31 mouse cellular contexts compared by ENCODE assay signal in the genomic region with DNA sequence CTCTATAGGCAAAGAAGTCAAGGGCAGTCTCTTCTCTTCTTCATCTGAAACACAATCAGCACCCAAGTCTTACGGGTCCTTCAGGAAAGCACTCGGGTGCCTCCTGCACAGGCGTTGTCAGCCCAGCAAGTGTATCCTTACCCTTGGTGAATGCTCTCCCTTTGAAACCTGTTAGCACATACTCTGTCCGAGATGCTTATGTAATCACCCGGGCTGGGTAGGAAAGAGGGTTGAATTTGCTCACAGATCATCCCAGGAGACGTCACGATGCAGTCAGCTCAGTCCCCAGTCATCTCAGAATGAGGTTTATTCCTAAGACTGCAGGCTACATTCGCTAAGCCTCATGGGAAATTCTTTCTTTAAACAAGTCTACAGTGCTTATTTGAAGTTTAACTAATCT.
DNase-seq lines count a peak whose midpoint lies in the region; ATAC-seq and TF ChIP-seq lines count a peak whose summit lies in the region.
"Had no signal": no experiment of that assay in that cellular context is flagged by ENCODE, and none has a peak within 500 bp of the region (broad histone marks: within the 10 kb centered on the region; RNA-seq: fewer than 3 reads in every experiment).

No protein-coding gene starts in this region.

- no peak for TF ChIP-seq CTCF in cerebellum, adult 2 months (IDR thresholded peaks at IDR 0.05; ENCODE audit: borderline replicate concordance, insufficient read depth, low read depth, low read length)
- no peak for TF ChIP-seq CTCF in heart, postnatal 0 days (IDR thresholded peaks at IDR 0.05; ENCODE audit: low read depth)

- peak overlapping the region; percentile 78 for H3K27ac ChIP-seq in cerebellum, adult 2 months (ENCODE audit: insufficient read depth, low read length)
- H3K27ac ChIP-seq in embryonic facial prominence, embryonic 14.5 days (replicated peaks; ENCODE audit: low read depth, low read length), result no peak overlapping the region
- no peak overlapping the region for H3K27ac ChIP-seq in embryonic facial prominence, embryonic 10.5 days (replicated peaks)
- peak overlapping the region; percentile 11; the same call in 1 of the 2 replicates for H3K27ac ChIP-seq in heart, postnatal 0 days (ENCODE audit: low read depth)
- H3K27ac ChIP-seq: embryonic facial prominence, embryonic 12.5 days; forebrain, embryonic 12.5 days; forebrain, embryonic 15.5 days; gastrocnemius, adult 2 months; heart, embryonic 13.5 days; hindbrain, embryonic 10.5 days; hindbrain, embryonic 13.5 days; intestine, embryonic 15.5 days; kidney, postnatal 0 days had no signal

- H3K4me1 ChIP-seq in cerebellum, adult 2 months (ENCODE audit: control insufficient read depth, insufficient read depth, low read length), result peaks cover 55% of the 10 kb centered on the region
- no peaks in the 10 kb centered on the region for H3K4me1 ChIP-seq in embryonic facial prominence, embryonic 14.5 days (ENCODE audit: control insufficient read depth, insufficient read depth, low read length)
- H3K4me1 ChIP-seq in embryonic facial prominence, embryonic 10.5 days, result peaks cover 10% of the 10 kb centered on the region; the same call in 1 of the 2 replicates
- peaks cover 19% of the 10 kb centered on the region for H3K4me1 ChIP-seq in heart, postnatal 0 days (ENCODE audit: control insufficient read depth, insufficient read depth)
- H3K4me1 ChIP-seq: embryonic facial prominence, embryonic 12.5 days; forebrain, embryonic 12.5 days; intestine, embryonic 15.5 days had no signal

- WGBS in cerebellum, adult 2 months, result 31% methylated on average over 8 of the region's 8 CpGs
- 70% methylated on average over 8 of the region's 8 CpGs for WGBS in embryonic facial prominence, embryonic 14.5 days
- 79% methylated on average over 8 of the region's 8 CpGs for WGBS in embryonic facial prominence, embryonic 10.5 days
- 60% methylated on average over 8 of the region's 8 CpGs for WGBS in heart, postnatal 0 days

- peak; percentile 53 to 66 for DNase-seq in cerebellum, adult 2 months
- DNase-seq in cerebellum, adult 11-12 months, result no peak
- DNase-seq in embryonic facial prominence, embryonic 14.5 days (ENCODE audit: low spot score), result no peak
- DNase-seq in embryonic facial prominence, embryonic 10.5 days (ENCODE audit: low spot score), result no peak
- no peak for DNase-seq in heart, postnatal 0 days (ENCODE audit: low spot score)
- DNase-seq in heart, postnatal 10 days, result no peak
- peak; percentile 71 for DNase-seq in brain, adult 2 months (ENCODE audit: low read depth, low spot score)
- no peak for DNase-seq in adrenal gland, adult 8-10 months
- DNase-seq: adrenal gland, adult 2 months; adrenal gland, postnatal 25 days; B cell, adult 2 months; cerebellum, adult 8-10 months; gastrocnemius, adult 2 months; gastrocnemius, postnatal 14 days; heart, adult 18-20 months; heart, postnatal 36 days; kidney, adult 11 months; kidney, adult 8-10 months had no signal

- H3K4me3 ChIP-seq in cerebellum, adult 2 months (replicated peaks; ENCODE audit: insufficient read depth, low read depth, low read length), result no peak overlapping the region
- H3K4me3 ChIP-seq in embryonic facial prominence, embryonic 14.5 days (ENCODE audit: low read depth, low read length), result no peak overlapping the region
- H3K4me3 ChIP-seq in embryonic facial prominence, embryonic 10.5 days, result no peak overlapping the region
- H3K4me3 ChIP-seq in heart, postnatal 0 days (ENCODE audit: low read depth, low read length), result no peak overlapping the region
- H3K4me3 ChIP-seq: embryonic facial prominence, embryonic 12.5 days; erythroblast, embryonic 14.5 days; forebrain, embryonic 12.5 days; forebrain, embryonic 15.5 days; gastrocnemius, adult 2 months; heart, embryonic 13.5 days; hindbrain, embryonic 10.5 days; hindbrain, embryonic 13.5 days; intestine, embryonic 15.5 days had no signal

- no peak overlapping the region for H3K9ac ChIP-seq in embryonic facial prominence, embryonic 14.5 days (ENCODE audit: low read depth, low read length)
- no peak overlapping the region for H3K9ac ChIP-seq in heart, postnatal 0 days (replicated peaks; ENCODE audit: low read depth, low read length)
- H3K9ac ChIP-seq: embryonic facial prominence, embryonic 12.5 days; forebrain, embryonic 12.5 days; forebrain, embryonic 15.5 days; heart, embryonic 13.5 days; hindbrain, embryonic 13.5 days; intestine, embryonic 15.5 days had no signal

- no peaks in the 10 kb centered on the region for H3K36me3 ChIP-seq in embryonic facial prominence, embryonic 14.5 days (ENCODE audit: control insufficient read depth, insufficient read depth, low read length)
- no peaks in the 10 kb centered on the region for H3K36me3 ChIP-seq in embryonic facial prominence, embryonic 10.5 days (replicated peaks)
- no peaks in the 10 kb centered on the region for H3K36me3 ChIP-seq in heart, postnatal 0 days (replicated peaks; ENCODE audit: control insufficient read depth, insufficient read depth, low read length)
- H3K36me3 ChIP-seq: embryonic facial prominence, embryonic 12.5 days; forebrain, embryonic 12.5 days; forebrain, embryonic 15.5 days; G1E; heart, embryonic 13.5 days; hindbrain, embryonic 10.5 days; hindbrain, embryonic 13.5 days; intestine, embryonic 15.5 days had no signal

- H3K4me2 ChIP-seq in embryonic facial prominence, embryonic 14.5 days (ENCODE audit: low read depth, low read length), result no peak overlapping the region
- no peak overlapping the region for H3K4me2 ChIP-seq in heart, postnatal 0 days (ENCODE audit: low read depth, low read length)
- H3K4me2 ChIP-seq: embryonic facial prominence, embryonic 12.5 days; forebrain, embryonic 12.5 days; forebrain, embryonic 15.5 days; heart, embryonic 13.5 days; hindbrain, embryonic 13.5 days; intestine, embryonic 15.5 days had no signal

- ATAC-seq in embryonic facial prominence, embryonic 14.5 days (ENCODE audit: low read depth), result peak; percentile 81; the same call in 1 of the 2 replicates
- no peak for ATAC-seq in heart, postnatal 0 days (ENCODE audit: insufficient read depth, low read depth)
- ATAC-seq: forebrain, embryonic 15.5 days; hindbrain, embryonic 16.5 days; intestine, embryonic 15.5 days; Patski had no signal

- H3K27me3 ChIP-seq in cerebellum, adult 2 months (ENCODE audit: control insufficient read depth, insufficient read depth, low read length), result no peaks in the 10 kb centered on the region
- H3K27me3 ChIP-seq in embryonic facial prominence, embryonic 14.5 days (replicated peaks; ENCODE audit: control insufficient read depth, insufficient read depth, low read length), result no peaks in the 10 kb centered on the region
- H3K27me3 ChIP-seq in embryonic facial prominence, embryonic 10.5 days (replicated peaks; ENCODE audit: low read depth, poor library complexity, severe bottlenecking), result no peaks in the 10 kb centered on the region
- no peaks in the 10 kb centered on the region for H3K27me3 ChIP-seq in heart, postnatal 0 days (ENCODE audit: control insufficient read depth, insufficient read depth, low read length)
- H3K27me3 ChIP-seq: CH12.LX; embryonic facial prominence, embryonic 12.5 days; forebrain, embryonic 12.5 days; forebrain, embryonic 15.5 days; heart, embryonic 13.5 days; hindbrain, embryonic 13.5 days; intestine, embryonic 15.5 days; Patski had no signal

- no peaks in the 10 kb centered on the region for H3K9me3 ChIP-seq in embryonic facial prominence, embryonic 14.5 days (ENCODE audit: control insufficient read depth, low read length)
- no peaks in the 10 kb centered on the region for H3K9me3 ChIP-seq in embryonic facial prominence, embryonic 10.5 days
- no peaks in the 10 kb centered on the region for H3K9me3 ChIP-seq in heart, postnatal 0 days (replicated peaks; ENCODE audit: control insufficient read depth, low read length)
- H3K9me3 ChIP-seq: embryonic facial prominence, embryonic 12.5 days; forebrain, embryonic 12.5 days; forebrain, embryonic 15.5 days; heart, embryonic 13.5 days; hindbrain, embryonic 10.5 days; hindbrain, embryonic 13.5 days; intestine, embryonic 15.5 days had no signal

- no peak for TF ChIP-seq EP300 in heart, postnatal 0 days (IDR thresholded peaks at IDR 0.05; ENCODE audit: low read depth)

- intact Hi-C loops in heart, postnatal 10 days (cut with DNase I), result no loop called here

- TF ChIP-seq POLR2A in cerebellum, adult 2 months (IDR thresholded peaks at IDR 0.05; ENCODE audit: borderline replicate concordance, insufficient read depth, low read length), result no peak

Comparison
In these comparisons a context has a peak if more than half of its experiments do, and no peak if none do; other contexts are left out.
1. DNase-seq: peak in cerebellum, adult 2 months (2 of 2) and brain, adult 2 months (single experiment); none in cerebellum, adult 11-12 months (single experiment), embryonic facial prominence, embryonic 14.5 days (single experiment), embryonic facial prominence, embryonic 10.5 days (single experiment), heart, postnatal 0 days (single experiment), heart, postnatal 10 days (0 of 2) and adrenal gland, adult 8-10 months (single experiment).
2. H3K27ac ChIP-seq: peak in cerebellum, adult 2 months (single experiment) and heart, postnatal 0 days (single experiment); none in embryonic facial prominence, embryonic 14.5 days (single experiment) and embryonic facial prominence, embryonic 10.5 days (single experiment).